Mouse (Mus musculus) ES-E14 (cell line): Measurements from ENCODE around the gene Npm3. TPM values are rescaled to one million over a fixed set of nuclear protein-coding genes. Genes with fewer than 3 reads are reported as not detected.

Experiments used
- DNase-seq: peaks from one replicate; pipeline ENCODE4 v3.0.0-alpha.2; 2013; ENCODE audit warnings: low read depth, low spot score
- H3K27ac ChIP-seq: 2 replicates; pipeline ENCODE4 v1.5.1; 2012; ENCODE audit warnings: low read depth, mild to moderate bottlenecking, low read length, moderate library complexity, mixed read lengths; ENCODE audit not compliant: poor library complexity, insufficient read depth, severe bottlenecking
- H3K36me3 ChIP-seq: 2 replicates; pipeline ENCODE4 v1.6.1; 2012; ENCODE audit warnings: mild to moderate bottlenecking, low read length, moderate library complexity, mixed read lengths; ENCODE audit not compliant: control insufficient read depth, poor library complexity, insufficient read depth, severe bottlenecking
- H3K4me1 ChIP-seq, 2 experiments: fragments of 150-350 bp in 1 of 2; sonication (generic) in 1 of 2; 2 replicates each; pipeline ENCODE4 v1.6.1; 2012; ENCODE audit warnings: low read length in 2 of 2, mild to moderate bottlenecking in 1 of 2, mixed read lengths in 1 of 2; ENCODE audit not compliant: control insufficient read depth in 2 of 2, insufficient read depth in 2 of 2, poor library complexity in 1 of 2
- H3K4me3 ChIP-seq, 2 experiments: fragments of 150-350 bp in 1 of 2; sonication (generic) in 1 of 2; 2 replicates each; pipeline ENCODE4 v1.5.1; 2012; ENCODE audit warnings: low read length in 2 of 2, low read depth in 1 of 2, mild to moderate bottlenecking in 1 of 2, mixed read lengths in 1 of 2; ENCODE audit not compliant: insufficient read depth in 1 of 2, poor library complexity in 1 of 2, severe bottlenecking in 1 of 2
- H3K9ac ChIP-seq: 2 replicates; pipeline ENCODE4 v1.6.1; 2012; ENCODE audit warnings: low read depth, mild to moderate bottlenecking, low read length, mixed read lengths; ENCODE audit not compliant: poor library complexity, insufficient read depth, severe bottlenecking
- H3K9me3 ChIP-seq: fragments of 150-350 bp; sonication (generic); 2 replicates; pipeline ENCODE4 v1.6.1; 2012; ENCODE audit warnings: low read depth, mild to moderate bottlenecking, low read length; ENCODE audit not compliant: control insufficient read depth, insufficient read depth
- CHD2 ChIP-seq: IDR thresholded peaks from 2 replicates; pipeline ENCODE4 v1.6.1; 2014; ENCODE audit warnings: mild to moderate bottlenecking, low read depth, low read length, inconsistent platforms
- HCFC1 ChIP-seq: IDR thresholded peaks from 2 replicates; pipeline ENCODE4 v1.6.1; 2012; ENCODE audit warnings: low read length, inconsistent platforms, borderline replicate concordance; ENCODE audit not compliant: insufficient read depth
- MAFK ChIP-seq: IDR thresholded peaks from 2 replicates; pipeline ENCODE4 v1.6.1; 2014; ENCODE audit warnings: mild to moderate bottlenecking, low read depth, low read length, inconsistent platforms; ENCODE audit not compliant: insufficient read depth
- ZC3H11A ChIP-seq: IDR thresholded peaks from 2 replicates; pipeline ENCODE4 v1.6.1; 2012; ENCODE audit warnings: low read depth, mild to moderate bottlenecking, inconsistent platforms, low read length, borderline replicate concordance
- ZNF384 ChIP-seq: IDR thresholded peaks from 2 replicates; pipeline ENCODE4 v1.6.1; 2012; ENCODE audit warnings: low read depth, low read length, inconsistent platforms
- in situ Hi-C, 2 experiments: fragments of 600-800 bp; cut with MboI; formaldehyde crosslinking; loops; one replicate each; pipeline ENCODE4 v1.15.1; 2025; ENCODE audit warnings: low sequenced_read_pairs in 2 of 2, inconsistent platforms in 1 of 2; ENCODE audit not compliant: unreplicated experiment in 2 of 2
- total RNA-seq: library from RNA; depleted of rRNA; stranded (reverse); fragments of 300-350 nt; gene quantifications from 2 replicates; pipeline ENCODE4 v1.2.3, GENCODE M21; 2012

Gene Npm3
- total RNA-seq, 1 experiment = 142 TPM

GRCm38 (mm10) chr19:45794718-45795117, 45.3 kb upstream of the Npm3 start:
- DNase-seq = no peak
- Histone ChIP-seq H3K9me3 (no peaks in the 10 kb centered on the region), H3K36me3 (no peaks in the 10 kb centered on the region), H3K9ac (no peak overlapping the region), H3K27ac (no peak overlapping the region), H3K4me1 (peaks cover 5 to 20% of the 10 kb centered on the region in 2 experiments; a peak in 3 of 4 replicates), H3K4me3 (no peak overlapping the region)
- in situ Hi-C loops = no loop called here
- TF ChIP-seq HCFC1 (no peak), ZC3H11A (no peak), CHD2 (no peak), MAFK (no peak), ZNF384 (no peak)

- no peak for DNase-seq
- Histone ChIP-seq H3K4me1 (peaks cover 5 to 20% of the 10 kb centered on the region in 2 experiments; a peak in 3 of 4 replicates), H3K9ac (no peak overlapping the region), H3K9me3 (no peaks in the 10 kb centered on the region), H3K36me3 (no peaks in the 10 kb centered on the region), H3K27ac (no peak overlapping the region), H3K4me3 (no peak overlapping the region)
- in situ Hi-C loops = no loop called here
- TF ChIP-seq MAFK = no peak
- TF ChIP-seq ZC3H11A = no peak
These were observed 43.0 kb upstream of the Npm3 start for GRCm38 (mm10) chr19:45792404-45792803.

- TF ChIP-seq ZNF384 = no peak
- TF ChIP-seq ZC3H11A = no peak
- 0 out of 2 replicates have a peak, but pooled peaks have one; percentile 51 for TF ChIP-seq MAFK
- no peak for TF ChIP-seq CHD2
- no peak for TF ChIP-seq HCFC1
- Histone ChIP-seq H3K36me3 (no peaks in the 10 kb centered on the region), H3K27ac (0 out of 2 replicates have a peak overlapping the region, but pooled peaks have one; percentile 18), H3K4me1 (peaks cover 2 to 10% of the 10 kb centered on the region in 2 experiments; a peak in 2 of 4 replicates), H3K9me3 (no peaks in the 10 kb centered on the region), H3K9ac (no peak overlapping the region), H3K4me3 (no peak overlapping the region)
- no peak for DNase-seq
- in situ Hi-C loops = no loop called here
These were observed 40.8 kb upstream of the Npm3 start for GRCm38 (mm10) chr19:45789888-45790874.

- H3K36me3 ChIP-seq = no peaks in the 10 kb centered on the region
- no peak overlapping the region for H3K4me3 ChIP-seq
- no peaks in the 10 kb centered on the region for H3K9me3 ChIP-seq
- TF ChIP-seq ZNF384 = no peak
- no peak for TF ChIP-seq HCFC1
- TF ChIP-seq MAFK = no peak
- no peak for TF ChIP-seq ZC3H11A
- no peak for TF ChIP-seq CHD2
- peaks cover 2 to 10% of the 10 kb centered on the region in 2 experiments; a peak in 2 of 4 replicates for H3K4me1 ChIP-seq
- no peak for DNase-seq
- no peak overlapping the region; the same call in 1 of the 2 replicates for H3K9ac ChIP-seq
- in situ Hi-C loops = no loop called here
- no peak overlapping the region for H3K27ac ChIP-seq
These were observed 40.0 kb upstream of the Npm3 start for GRCm38 (mm10) chr19:45789365-45789764.

GRCm38 (mm10) chr19:45788337-45788736, 38.9 kb upstream of the Npm3 start:
- DNase-seq = no peak
- Histone ChIP-seq H3K9ac (no peak overlapping the region), H3K27ac (no peak overlapping the region), H3K4me3 (no peak overlapping the region), H3K4me1 (peaks cover 2 to 10% of the 10 kb centered on the region in 2 experiments; a peak in 2 of 4 replicates), H3K9me3 (no peaks in the 10 kb centered on the region), H3K36me3 (no peaks in the 10 kb centered on the region)
- TF ChIP-seq CHD2 = no peak
- no peak for TF ChIP-seq MAFK
- TF ChIP-seq HCFC1 = no peak
- TF ChIP-seq ZC3H11A = no peak
- TF ChIP-seq ZNF384 = no peak
- in situ Hi-C loops = no loop called here
